Mouse (Mus musculus): Measurements from ENCODE around the gene Cnmd. TPM values are rescaled to one million over a fixed set of nuclear protein-coding genes. Genes with fewer than 3 reads are reported as not detected.

Gene Cnmd
- polyA plus RNA-seq (2017; shearing (Covaris generic)) = not detected

GRCm38 (mm10) chr14:79662001-79662400 is at the start of gene Cnmd:
Gene Cnmd, minus strand, starts transcription at chr14:79662170.
- ATAC-seq = no peak

GRCm38 (mm10) chr14:79711301-79711700 is 49.3 kb upstream of the Cnmd start:
- no peak for ATAC-seq

GRCm38 (mm10) chr14:79703523-79704172 is 41.7 kb upstream of the Cnmd start:
- no peak for ATAC-seq

- no peak for ATAC-seq
These were observed 39.6 kb upstream of the Cnmd start for GRCm38 (mm10) chr14:79701606-79702005.

GRCm38 (mm10) chr14:79701054-79701453 is 39.1 kb upstream of the Cnmd start:
- no peak for ATAC-seq

- no peak for ATAC-seq
These were observed 37.4 kb upstream of the Cnmd start for GRCm38 (mm10) chr14:79699381-79699780.

- no peak for ATAC-seq
These were observed 28.3 kb upstream of the Cnmd start for GRCm38 (mm10) chr14:79690068-79690844.

- no peak for ATAC-seq
These were observed 18.7 kb upstream of the Cnmd start for GRCm38 (mm10) chr14:79680652-79681051.

- ATAC-seq = no peak
These were observed 16.1 kb upstream of the Cnmd start for GRCm38 (mm10) chr14:79677891-79678687.

GRCm38 (mm10) chr14:79677108-79677753 is 15.3 kb upstream of the Cnmd start:
- ATAC-seq = no peak

- ATAC-seq = no peak
These were observed 11.4 kb upstream of the Cnmd start for GRCm38 (mm10) chr14:79673083-79674013.

GRCm38 (mm10) chr14:79672567-79672966 is 10.6 kb upstream of the Cnmd start:
- no peak for ATAC-seq

- ATAC-seq = no peak
These were observed 9.0 kb upstream of the Cnmd start for GRCm38 (mm10) chr14:79671008-79671407.

GRCm38 (mm10) chr14:79661005-79661917 is 709 bp downstream of the Cnmd start:
- ATAC-seq = peak; percentile 82

- ATAC-seq = no peak
These were observed 1.5 kb downstream of the Cnmd start for GRCm38 (mm10) chr14:79660467-79660866.

- ATAC-seq = no peak
These were observed 3.0 kb downstream of the Cnmd start for GRCm38 (mm10) chr14:79658748-79659508.

- no peak for ATAC-seq
These were observed 3.7 kb downstream of the Cnmd start for GRCm38 (mm10) chr14:79658286-79658685.

GRCm38 (mm10) chr14:79652654-79653053 is 9.3 kb downstream of the Cnmd start:
- no peak for ATAC-seq

- no peak for ATAC-seq
These were observed 12.3 kb downstream of the Cnmd start for GRCm38 (mm10) chr14:79649680-79650079.

- ATAC-seq = no peak
These were observed 16.6 kb downstream of the Cnmd start for GRCm38 (mm10) chr14:79645378-79645777.
